Mouse (Mus musculus): ENCODE results near the gene Olfr492. TPM values are rescaled to one million over a fixed set of nuclear protein-coding genes. Genes with fewer than 3 reads are reported as not detected.

The Olfr492 gene
- polyA plus RNA-seq (2014; fragmentation: Nextera tagmentation; extraction: Ambion mirVana): not detected in 2 replicates

- no peak for ATAC-seq (ENCODE audit: low FRiP score)
- no peak within 1 kb of the TSS for H3K4me2 ChIP-seq
- 90% methylated on average over 2 of the region's 2 CpGs for WGBS
- H3K4me1 ChIP-seq (ENCODE audit: control insufficient read depth, insufficient read depth, low read length): no peaks in the 10 kb centered on the region
- H3K9me3 ChIP-seq (ENCODE audit: control insufficient read depth, low read length): no peaks in the 10 kb centered on the region
- H3K27me3 ChIP-seq (ENCODE audit: control insufficient read depth, insufficient read depth, low read length): no peaks in the 10 kb centered on the region
- H3K36me3 ChIP-seq (ENCODE audit: control insufficient read depth, insufficient read depth, low read length): no peaks in the 10 kb centered on the region
- no peak for DNase-seq (ENCODE audit: low spot score, missing footprints)
- H3K27ac ChIP-seq (ENCODE audit: low read depth, low read length): no peak within 1 kb of the TSS
- H3K4me3 ChIP-seq (ENCODE audit: low read depth, low read length): no peak within 1 kb of the TSS
- H3K9ac ChIP-seq (ENCODE audit: low read length): no peak within 1 kb of the TSS
Measured at GRCm38 (mm10) chr7:108323574-108323973, at the start of gene Olfr492. Gene Olfr492, minus strand, starts transcription at chr7:108323674.

- Histone ChIP-seq H3K36me3 (ENCODE audit: control insufficient read depth, insufficient read depth, low read length) (no peaks in the 10 kb centered on the region), H3K27me3 (ENCODE audit: control insufficient read depth, insufficient read depth, low read length) (no peaks in the 10 kb centered on the region), H3K9me3 (ENCODE audit: control insufficient read depth, low read length) (no peaks in the 10 kb centered on the region), H3K4me3 (ENCODE audit: low read depth, low read length) (no peak within 1 kb of the TSS), H3K9ac (ENCODE audit: low read length) (no peak within 1 kb of the TSS), H3K27ac (ENCODE audit: low read depth, low read length) (no peak within 1 kb of the TSS), H3K4me1 (ENCODE audit: control insufficient read depth, insufficient read depth, low read length) (no peaks in the 10 kb centered on the region), H3K4me2 (no peak within 1 kb of the TSS)
- ATAC-seq (ENCODE audit: low FRiP score) (no peak), DNase-seq (ENCODE audit: low spot score, missing footprints) (no peak)
- 79% methylated on average over 3 of the region's 3 CpGs for WGBS
Measured at GRCm38 (mm10) chr7:108365035-108365434, 41.6 kb upstream of the Olfr492 start, which contains the start of gene Olfr494. Gene Olfr494, plus strand, starts transcription at chr7:108365335.

- Histone ChIP-seq H3K36me3 (ENCODE audit: control insufficient read depth, insufficient read depth, low read length) (no peaks in the 10 kb centered on the region), H3K4me3 (ENCODE audit: low read depth, low read length) (no peak within 1 kb of the TSS), H3K4me1 (ENCODE audit: control insufficient read depth, insufficient read depth, low read length) (no peaks in the 10 kb centered on the region), H3K9me3 (ENCODE audit: control insufficient read depth, low read length) (no peaks in the 10 kb centered on the region), H3K27ac (ENCODE audit: low read depth, low read length) (no peak within 1 kb of the TSS), H3K27me3 (ENCODE audit: control insufficient read depth, insufficient read depth, low read length) (no peaks in the 10 kb centered on the region), H3K4me2 (no peak within 1 kb of the TSS), H3K9ac (ENCODE audit: low read length) (no peak within 1 kb of the TSS)
- 77% methylated on average over 1 of the region's 1 CpGs for WGBS
- ATAC-seq (ENCODE audit: low FRiP score) (no peak), DNase-seq (ENCODE audit: low spot score, missing footprints) (no peak)
Measured at GRCm38 (mm10) chr7:108346879-108347278, 23.4 kb upstream of the Olfr492 start, which contains the start of gene Olfr493. Gene Olfr493, minus strand, starts transcription at chr7:108346979.

GRCm38 (mm10) chr7:108313151-108313550 lies 10.3 kb downstream of the Olfr492 start, which contains the start of gene Olfr491:
Gene Olfr491, plus strand, starts transcription at chr7:108313451.
- no peaks in the 10 kb centered on the region for H3K4me1 ChIP-seq (ENCODE audit: control insufficient read depth, insufficient read depth, low read length)
- WGBS: 68% methylated on average over 1 of the region's 1 CpGs
- H3K27ac ChIP-seq (ENCODE audit: low read depth, low read length): no peak within 1 kb of the TSS
- H3K36me3 ChIP-seq (ENCODE audit: control insufficient read depth, insufficient read depth, low read length): no peaks in the 10 kb centered on the region
- H3K9me3 ChIP-seq (ENCODE audit: control insufficient read depth, low read length): no peaks in the 10 kb centered on the region
- no peak within 1 kb of the TSS for H3K4me3 ChIP-seq (ENCODE audit: low read depth, low read length)
- DNase-seq (ENCODE audit: low spot score, missing footprints) (no peak), ATAC-seq (ENCODE audit: low FRiP score) (no peak)
- no peaks in the 10 kb centered on the region for H3K27me3 ChIP-seq (ENCODE audit: control insufficient read depth, insufficient read depth, low read length)
- no peak within 1 kb of the TSS for H3K4me2 ChIP-seq
- no peak within 1 kb of the TSS for H3K9ac ChIP-seq (ENCODE audit: low read length)

- ATAC-seq (ENCODE audit: low FRiP score) (no peak), DNase-seq (ENCODE audit: low spot score, missing footprints) (no peak)
- H3K4me1 ChIP-seq (ENCODE audit: control insufficient read depth, insufficient read depth, low read length): no peaks in the 10 kb centered on the region
- H3K27ac ChIP-seq (ENCODE audit: low read depth, low read length): no peak within 1 kb of the TSS
- H3K27me3 ChIP-seq (ENCODE audit: control insufficient read depth, insufficient read depth, low read length): no peaks in the 10 kb centered on the region
- H3K9ac ChIP-seq (ENCODE audit: low read length): no peak within 1 kb of the TSS
- H3K4me2 ChIP-seq: no peak within 1 kb of the TSS
- no peak within 1 kb of the TSS for H3K4me3 ChIP-seq (ENCODE audit: low read depth, low read length)
- no peaks in the 10 kb centered on the region for H3K9me3 ChIP-seq (ENCODE audit: control insufficient read depth, low read length)
- no peaks in the 10 kb centered on the region for H3K36me3 ChIP-seq (ENCODE audit: control insufficient read depth, insufficient read depth, low read length)
Measured at GRCm38 (mm10) chr7:108288834-108289233, 34.6 kb downstream of the Olfr492 start, which contains the start of gene Olfr490. Gene Olfr490, minus strand, starts transcription at chr7:108288934.

Other genes starting within 250 kb of the Olfr492 start
- not detected in 2 replicates for gene Olfr481, start 243.8 kb downstream of the Olfr492 start, polyA plus RNA-seq (2014; fragmentation: Nextera tagmentation; extraction: Ambion mirVana)
- not detected in 2 replicates for gene Olfr482, start 226.1 kb downstream of the Olfr492 start, polyA plus RNA-seq (2014; fragmentation: Nextera tagmentation; extraction: Ambion mirVana)
- gene Olfr483, start 222.8 kb downstream of the Olfr492 start, polyA plus RNA-seq (2014; fragmentation: Nextera tagmentation; extraction: Ambion mirVana): not detected in 2 replicates
- not detected in 2 replicates for gene Olfr484, start 196.2 kb downstream of the Olfr492 start, polyA plus RNA-seq (2014; fragmentation: Nextera tagmentation; extraction: Ambion mirVana)
- gene Olfr485, start 163.8 kb downstream of the Olfr492 start, polyA plus RNA-seq (2014; fragmentation: Nextera tagmentation; extraction: Ambion mirVana): not detected in 2 replicates
- not detected in 2 replicates for gene Olfr486, start 150.9 kb downstream of the Olfr492 start, polyA plus RNA-seq (2014; fragmentation: Nextera tagmentation; extraction: Ambion mirVana)
- not detected in 2 replicates for gene Olfr487, start 109.0 kb downstream of the Olfr492 start, polyA plus RNA-seq (2014; fragmentation: Nextera tagmentation; extraction: Ambion mirVana)
- not detected in 2 replicates for gene Olfr488, start 65.3 kb downstream of the Olfr492 start, polyA plus RNA-seq (2014; fragmentation: Nextera tagmentation; extraction: Ambion mirVana)
- not detected in 2 replicates for gene Olfr490, start 34.7 kb downstream of the Olfr492 start, polyA plus RNA-seq (2014; fragmentation: Nextera tagmentation; extraction: Ambion mirVana)
- not detected in 2 replicates for gene Olfr491, start 10.2 kb downstream of the Olfr492 start, polyA plus RNA-seq (2014; fragmentation: Nextera tagmentation; extraction: Ambion mirVana)
- not detected in 2 replicates for gene Olfr493, start 23.3 kb upstream of the Olfr492 start, polyA plus RNA-seq (2014; fragmentation: Nextera tagmentation; extraction: Ambion mirVana)
- not detected in 2 replicates for gene Olfr494, start 41.7 kb upstream of the Olfr492 start, polyA plus RNA-seq (2014; fragmentation: Nextera tagmentation; extraction: Ambion mirVana)
- not detected in 2 replicates for gene Olfr495, start 69.5 kb upstream of the Olfr492 start, polyA plus RNA-seq (2014; fragmentation: Nextera tagmentation; extraction: Ambion mirVana)
- gene Olfr497, start 96.7 kb upstream of the Olfr492 start, polyA plus RNA-seq (2014; fragmentation: Nextera tagmentation; extraction: Ambion mirVana): not detected in 2 replicates
- not detected in 2 replicates for gene Olfr498, start 141.7 kb upstream of the Olfr492 start, polyA plus RNA-seq (2014; fragmentation: Nextera tagmentation; extraction: Ambion mirVana)
- gene Olfr502, start 201.4 kb upstream of the Olfr492 start, polyA plus RNA-seq (2014; fragmentation: Nextera tagmentation; extraction: Ambion mirVana): not detected in 2 replicates
- gene Olfr503, start 220.9 kb upstream of the Olfr492 start, polyA plus RNA-seq (2014; fragmentation: Nextera tagmentation; extraction: Ambion mirVana): not detected in 2 replicates
- not detected in 2 replicates for gene Olfr504, start 242.1 kb upstream of the Olfr492 start, polyA plus RNA-seq (2014; fragmentation: Nextera tagmentation; extraction: Ambion mirVana)